Mouse (Mus musculus): ENCODE measurements around the gene Snx9. TPM values are rescaled to one million over a fixed set of nuclear protein-coding genes. Genes with fewer than 3 reads are reported as not detected.

The Snx9 gene
- total RNA-seq, 1 experiment from 2014 or later: 36.5 TPM

GRCm38 (mm10) chr17:5870002-5870401 lies 28.9 kb downstream of the Snx9 start:
- no peak for ATAC-seq (replicated peaks; ENCODE audit: low read depth, poor library complexity, severe bottlenecking)

DNA sequence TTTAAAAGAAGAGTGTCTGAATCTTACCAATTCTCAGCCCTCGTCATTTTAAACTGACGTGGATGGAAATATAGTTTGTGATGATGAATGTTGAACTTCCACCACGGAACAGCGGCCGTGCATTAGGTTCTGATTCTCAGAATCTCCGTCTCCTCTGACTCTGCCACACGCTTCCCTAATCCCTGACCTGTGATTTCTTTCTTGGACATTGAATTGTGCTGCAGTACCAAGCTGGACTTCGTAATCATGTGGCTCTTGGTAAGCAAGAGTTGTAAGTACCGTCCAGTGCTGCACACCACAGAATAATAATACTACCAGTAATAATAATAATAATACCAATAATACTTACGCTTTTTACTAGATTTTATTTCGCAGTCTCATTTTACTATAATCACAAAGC lies 29.6 kb downstream of the Snx9 start:
- ATAC-seq (replicated peaks; ENCODE audit: low read depth, poor library complexity, severe bottlenecking): no peak

DNA sequence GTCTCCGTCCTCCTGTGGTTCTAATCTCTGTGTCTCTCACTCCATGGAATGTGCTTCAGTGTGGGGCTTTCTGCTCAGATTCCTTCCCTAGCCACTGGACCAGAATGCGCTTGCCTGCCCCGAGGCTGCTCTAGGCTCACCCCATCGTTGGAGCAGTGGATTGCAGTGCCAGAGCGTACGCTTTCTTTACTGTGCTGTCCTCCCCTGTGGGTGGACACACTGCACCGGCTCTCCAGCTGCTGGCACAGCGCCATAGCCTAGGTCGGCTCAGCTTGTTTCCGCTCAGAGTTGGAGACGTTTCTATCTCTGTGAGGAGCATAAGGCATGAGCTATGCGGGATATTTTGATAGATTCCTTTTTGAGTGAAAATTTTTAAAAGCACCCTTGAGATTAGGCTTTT lies 31.4 kb downstream of the Snx9 start:
- no peak for ATAC-seq (replicated peaks; ENCODE audit: low read depth, poor library complexity, severe bottlenecking)

DNA sequence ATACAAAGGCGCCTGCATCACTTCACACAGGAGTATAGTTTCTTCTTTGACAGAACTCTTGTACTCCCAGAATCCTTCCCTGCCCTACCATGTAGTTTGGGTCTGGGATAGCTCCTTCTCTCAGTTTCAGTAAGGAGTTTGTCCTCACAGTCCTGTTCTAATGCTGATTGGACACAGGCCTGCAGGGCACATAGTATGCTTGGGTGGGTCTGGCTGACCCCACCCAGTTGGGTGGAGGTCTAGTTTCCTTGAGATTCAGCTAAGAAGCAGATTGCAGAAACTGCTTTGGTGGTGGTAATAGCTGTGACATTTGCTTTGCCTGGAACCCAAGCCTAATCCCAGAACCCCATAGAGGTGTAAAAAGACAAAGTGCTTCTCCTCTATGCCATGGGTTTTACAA lies 33.4 kb downstream of the Snx9 start:
- ATAC-seq (replicated peaks; ENCODE audit: low read depth, poor library complexity, severe bottlenecking): no peak

DNA sequence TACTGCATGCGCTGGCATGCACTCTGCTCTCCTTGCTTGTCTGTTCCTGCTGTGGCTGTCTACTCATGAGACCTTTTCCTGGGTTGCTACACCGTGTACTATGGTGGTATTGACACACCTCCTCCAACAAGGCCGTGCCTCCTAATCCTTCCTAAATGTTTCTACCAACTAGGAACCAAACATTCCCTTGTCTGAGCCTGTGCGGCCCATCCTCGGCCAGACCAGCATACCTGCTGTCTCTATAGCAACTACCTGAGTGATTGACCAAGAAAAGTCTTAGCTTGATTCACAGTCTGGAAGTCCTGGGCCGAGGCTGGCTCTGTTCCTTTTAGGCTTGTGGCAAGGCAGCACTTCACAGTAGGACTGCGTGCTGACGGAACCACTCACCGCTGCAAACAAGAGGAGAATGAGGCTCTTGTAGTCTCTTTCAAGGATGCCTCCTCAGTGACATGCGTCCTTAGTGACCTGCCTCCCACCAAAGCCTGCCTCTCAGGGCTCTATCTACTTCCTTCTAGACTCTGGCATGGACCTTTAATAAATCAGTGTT lies 36.6 kb downstream of the Snx9 start:
- ATAC-seq (replicated peaks; ENCODE audit: low read depth, poor library complexity, severe bottlenecking): no peak

GRCm38 (mm10) chr17:5878878-5879277 lies 37.7 kb downstream of the Snx9 start:
- ATAC-seq (replicated peaks; ENCODE audit: low read depth, poor library complexity, severe bottlenecking): no peak

- peak; percentile 91 for ATAC-seq (replicated peaks; ENCODE audit: low read depth, poor library complexity, severe bottlenecking)
These were observed 44.3 kb downstream of the Snx9 start for GRCm38 (mm10) chr17:5885474-5885873.

DNA sequence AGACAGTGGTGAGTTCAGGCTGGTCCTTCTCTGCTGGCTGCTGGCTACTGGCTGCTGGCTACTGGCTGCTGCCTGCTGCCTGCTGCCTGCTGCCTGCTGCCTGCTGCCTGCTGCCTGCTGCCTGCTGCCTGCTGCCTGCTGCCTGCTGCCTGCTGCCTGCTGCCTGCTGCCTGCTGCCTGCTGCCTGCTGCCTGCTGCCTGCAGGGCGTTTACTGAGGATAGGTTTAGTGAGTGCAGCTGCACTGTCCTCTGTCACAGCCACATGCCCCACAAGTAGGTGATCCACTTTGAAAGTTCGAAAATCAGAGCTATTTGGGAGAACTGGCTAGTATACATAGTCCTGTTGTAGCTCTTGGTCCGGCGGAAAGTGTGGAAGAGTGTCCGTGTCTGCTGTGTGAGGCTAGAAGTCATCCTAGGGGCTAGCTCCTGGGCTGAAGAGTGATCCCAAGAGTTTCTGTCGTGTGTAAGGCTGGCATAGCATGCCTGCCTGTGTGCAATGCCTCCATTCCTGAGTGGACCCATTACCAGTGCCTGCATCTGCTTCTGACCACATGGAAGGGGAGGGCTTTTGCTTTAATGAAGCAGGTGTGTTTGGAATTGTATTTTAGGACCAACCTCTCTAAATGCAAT lies 45.2 kb downstream of the Snx9 start:
- ATAC-seq (replicated peaks; ENCODE audit: low read depth, poor library complexity, severe bottlenecking): no peak

DNA sequence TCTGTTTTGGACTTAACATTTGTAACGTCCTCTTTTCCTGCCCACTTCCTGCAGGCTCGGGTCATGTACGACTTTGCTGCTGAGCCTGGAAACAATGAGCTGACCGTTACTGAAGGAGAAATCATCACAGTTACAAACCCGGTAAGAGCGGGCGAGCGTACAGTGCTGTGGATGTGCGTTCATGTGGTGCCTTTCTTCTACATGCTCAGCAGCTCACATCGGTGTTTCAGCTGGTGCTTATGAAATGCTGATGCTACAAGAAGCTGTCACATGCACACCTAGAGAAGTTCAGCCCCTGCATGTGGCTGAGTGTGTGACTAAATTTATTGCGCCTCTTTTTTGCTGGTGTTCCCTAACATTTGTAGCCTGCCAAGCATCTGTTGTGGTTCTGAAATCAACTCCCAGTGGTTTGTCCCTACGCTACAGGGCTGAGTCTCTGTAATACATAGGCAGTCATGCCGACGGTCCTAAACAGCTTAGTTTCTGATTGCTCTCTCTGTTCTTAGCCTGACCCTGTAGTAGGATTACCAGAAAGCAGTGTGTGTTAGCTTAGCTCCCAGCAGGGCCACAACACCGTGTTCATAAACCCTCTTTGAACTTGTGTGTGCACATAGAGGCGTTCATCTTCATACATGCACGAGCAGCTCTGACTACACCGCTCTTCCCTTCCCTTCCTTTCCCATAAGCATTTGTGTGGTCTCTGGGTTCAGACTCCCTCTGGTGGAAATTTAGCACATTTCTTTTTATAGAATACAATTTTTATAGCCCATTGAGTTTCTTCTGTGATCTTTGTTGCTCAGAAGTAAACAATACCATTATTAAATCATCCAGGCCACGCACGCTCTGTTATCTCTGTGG lies 46.0 kb downstream of the Snx9 start:
- peak; percentile 46 for ATAC-seq (replicated peaks; ENCODE audit: low read depth, poor library complexity, severe bottlenecking)

DNA sequence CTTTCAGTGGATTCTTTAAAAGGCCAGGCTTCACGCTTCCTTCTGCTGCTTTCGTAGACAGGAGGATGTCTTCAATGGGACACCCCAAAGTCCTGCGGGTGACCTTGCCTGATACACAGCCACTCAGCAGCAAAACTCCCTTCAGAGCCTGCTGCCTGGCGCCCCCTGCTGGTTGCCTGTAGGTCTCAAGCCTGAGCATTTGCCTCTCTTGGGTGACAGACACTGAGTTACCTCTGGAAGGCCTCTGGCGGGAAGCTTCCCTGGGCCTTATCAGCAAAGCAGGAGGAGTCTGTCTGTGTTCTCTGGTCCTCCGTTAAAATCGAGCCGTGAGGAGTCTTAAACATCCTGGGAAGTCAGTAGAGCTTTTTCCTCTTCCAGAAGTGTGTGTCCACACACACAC lies 49.3 kb downstream of the Snx9 start:
- ATAC-seq (replicated peaks; ENCODE audit: low read depth, poor library complexity, severe bottlenecking): peak; percentile 33

DNA sequence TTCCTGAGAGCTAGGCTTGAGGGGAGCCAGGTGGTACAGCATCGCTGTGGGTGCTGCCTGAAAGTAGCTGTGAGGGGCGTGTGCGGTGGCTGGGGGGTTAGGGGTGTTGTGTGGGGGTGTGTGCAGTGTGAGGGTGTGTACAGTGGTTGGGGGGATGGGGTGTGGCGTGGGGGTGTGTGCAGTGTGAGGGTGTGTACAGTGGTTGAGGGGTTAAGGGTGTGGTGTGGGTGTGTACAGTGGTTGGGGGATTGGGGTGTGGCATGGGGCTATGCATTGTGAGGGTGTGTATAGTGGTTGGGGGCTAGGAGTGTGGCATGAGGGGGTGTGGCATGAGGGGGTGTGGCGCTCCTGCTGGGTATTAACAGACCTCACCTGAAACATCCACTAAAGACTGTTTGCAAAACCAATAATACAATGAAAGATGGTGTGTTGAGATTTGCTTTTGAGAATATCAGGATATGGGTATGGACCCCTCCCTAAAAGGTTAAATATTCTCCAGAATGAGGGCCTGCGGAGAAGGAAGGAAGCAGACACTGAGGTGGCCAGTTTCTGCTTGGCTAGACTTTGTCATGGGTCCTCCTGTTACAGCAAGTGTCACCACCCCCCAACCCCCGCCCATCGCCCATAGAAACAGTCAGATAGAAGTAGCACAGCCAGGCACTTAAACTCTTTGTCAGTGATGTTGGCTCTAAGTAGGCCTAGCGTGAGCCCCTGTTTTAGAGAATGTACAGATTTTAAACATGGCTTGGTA lies 51.0 kb downstream of the Snx9 start:
- no peak for ATAC-seq (replicated peaks; ENCODE audit: low read depth, poor library complexity, severe bottlenecking)

GRCm38 (mm10) chr17:5893092-5893491 lies 52.0 kb downstream of the Snx9 start:
- peak; percentile 91 for ATAC-seq (replicated peaks; ENCODE audit: low read depth, poor library complexity, severe bottlenecking)

DNA sequence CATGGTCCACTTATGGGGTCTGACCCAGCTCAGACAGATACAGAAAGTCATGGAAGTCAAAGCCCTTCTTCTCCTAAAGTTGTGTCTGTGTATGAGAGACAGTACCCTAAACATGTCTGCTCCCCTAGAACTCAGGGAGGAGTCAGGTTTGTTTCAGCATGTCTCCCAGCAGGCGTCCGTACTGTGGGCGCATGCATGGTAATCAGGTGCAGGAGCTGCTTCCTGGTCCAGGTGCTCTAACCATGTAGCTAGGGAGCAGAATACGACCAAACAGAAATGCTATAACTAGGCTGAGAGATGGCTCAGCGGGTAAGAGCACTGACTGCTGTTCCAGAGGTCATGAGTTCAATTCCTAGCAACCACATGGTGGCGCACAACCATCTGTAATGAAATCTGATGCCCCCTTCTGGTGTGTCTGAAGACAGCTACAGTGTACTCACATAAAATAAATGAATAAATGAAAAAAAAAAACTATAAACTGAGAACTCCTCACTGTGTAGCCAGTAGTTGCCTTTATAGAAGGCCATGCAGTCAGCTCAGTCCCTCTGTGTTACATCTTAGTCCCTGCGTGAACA lies 52.5 kb downstream of the Snx9 start:
- no peak; the same call in 1 of the 2 replicates for ATAC-seq (replicated peaks; ENCODE audit: low read depth, poor library complexity, severe bottlenecking)

GRCm38 (mm10) chr17:5896066-5896465 lies 54.9 kb downstream of the Snx9 start:
- no peak for ATAC-seq (replicated peaks; ENCODE audit: low read depth, poor library complexity, severe bottlenecking)

GRCm38 (mm10) chr17:5896607-5897006 lies 55.5 kb downstream of the Snx9 start:
- ATAC-seq (replicated peaks; ENCODE audit: low read depth, poor library complexity, severe bottlenecking): no peak

DNA sequence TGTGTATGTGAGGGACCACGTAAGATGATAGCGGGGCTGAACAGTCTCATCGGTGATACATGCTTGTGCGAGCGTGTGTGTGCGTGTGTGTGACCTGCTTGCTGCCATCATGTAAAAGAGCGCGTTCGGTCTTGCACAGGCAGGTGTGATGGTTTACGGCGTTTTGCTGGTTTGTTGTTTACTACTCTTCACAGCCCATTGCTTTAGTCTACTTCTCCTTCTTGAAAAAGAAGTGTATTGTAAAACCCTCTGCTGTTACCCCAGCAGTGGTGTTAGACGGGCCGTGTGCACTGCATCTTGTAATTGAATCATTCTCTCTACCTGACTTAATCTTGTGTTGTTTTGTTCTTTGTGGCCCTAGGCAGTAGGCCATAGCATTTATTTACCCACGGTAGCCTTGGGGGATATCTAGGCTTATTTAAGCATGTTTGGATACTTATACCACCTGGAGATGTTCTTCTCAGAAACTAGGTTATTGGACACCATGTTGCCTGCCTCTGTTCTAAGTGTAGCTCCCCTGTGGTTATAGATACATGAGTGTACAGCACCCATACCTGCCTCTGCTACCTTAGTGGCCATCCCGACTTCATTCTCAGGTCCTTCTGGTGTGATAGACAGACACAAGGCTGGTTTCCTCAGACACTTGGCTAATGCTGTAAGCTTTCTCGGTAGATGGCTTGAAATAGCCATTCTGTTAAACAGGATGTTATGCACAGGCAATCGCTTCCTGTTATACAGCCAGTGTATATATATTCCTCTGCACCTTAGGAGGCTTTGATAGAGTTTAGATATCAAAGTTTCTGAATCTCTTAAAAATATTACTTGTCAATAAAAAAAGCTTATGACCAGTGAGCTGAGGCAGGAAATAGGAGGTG lies 56.4 kb downstream of the Snx9 start:
- ATAC-seq (replicated peaks; ENCODE audit: low read depth, poor library complexity, severe bottlenecking): no peak

GRCm38 (mm10) chr17:5899251-5899650 lies 58.1 kb downstream of the Snx9 start:
- no peak for ATAC-seq (replicated peaks; ENCODE audit: low read depth, poor library complexity, severe bottlenecking)

DNA sequence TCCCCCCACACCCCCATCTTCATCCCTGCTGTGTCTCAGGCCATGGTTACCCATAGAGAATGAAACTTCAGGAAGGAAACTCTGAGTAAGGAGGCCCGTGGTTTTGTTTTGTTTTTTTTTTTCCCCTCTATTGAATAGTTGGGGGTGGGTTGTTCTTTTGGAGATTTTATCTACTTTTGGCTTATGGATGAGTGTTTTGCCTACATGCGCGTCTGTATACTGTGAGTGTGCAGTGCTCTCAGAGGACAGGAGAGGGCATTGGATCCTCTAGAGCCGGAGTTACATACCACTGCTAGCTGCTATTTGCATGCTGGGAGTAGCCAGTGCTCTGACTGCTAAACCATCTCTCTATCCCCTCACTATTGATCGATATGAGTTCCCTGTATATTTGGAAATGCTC lies 60.3 kb downstream of the Snx9 start:
- ATAC-seq (replicated peaks; ENCODE audit: low read depth, poor library complexity, severe bottlenecking): no peak

DNA sequence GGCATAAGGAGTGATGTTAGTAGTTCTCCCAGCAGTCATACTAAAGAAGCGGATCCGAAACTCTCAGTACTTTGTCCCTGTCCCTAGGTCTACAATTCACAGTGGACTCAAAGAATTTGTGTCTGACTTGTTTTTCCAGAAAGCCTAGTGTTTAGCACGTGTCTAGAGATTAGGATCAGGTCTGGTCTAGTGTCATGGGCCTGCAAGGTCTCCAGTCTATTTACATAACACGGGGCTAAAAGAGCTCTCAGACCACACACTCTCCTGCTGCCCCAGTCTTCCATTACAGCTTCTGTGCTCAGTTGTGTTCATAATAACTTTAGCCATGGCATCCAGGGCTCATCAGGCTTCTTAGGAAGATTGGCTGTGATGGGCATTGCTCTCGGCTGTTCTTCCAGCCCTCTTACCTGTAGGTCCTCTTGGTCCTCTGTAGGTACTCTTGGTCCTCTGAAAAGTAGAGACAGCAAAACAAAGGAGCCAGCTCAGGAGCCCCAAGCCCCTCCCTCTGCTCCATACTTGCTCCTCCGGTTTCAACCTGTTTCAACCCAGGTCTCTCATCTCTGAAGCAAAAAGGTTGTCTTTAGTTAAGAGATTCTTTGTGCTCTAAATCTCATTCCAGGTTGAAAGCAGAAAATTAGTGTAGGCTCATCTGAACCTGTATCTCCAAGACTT lies 62.6 kb downstream of the Snx9 start:
- no peak for ATAC-seq (replicated peaks; ENCODE audit: low read depth, poor library complexity, severe bottlenecking)

Data from common myeloid progenitor, adult 5-6 weeks (primary cell).